Mouse (Mus musculus): ENCODE measurements around the gene Fgfr2.

Fgfr2 gene

DNA sequence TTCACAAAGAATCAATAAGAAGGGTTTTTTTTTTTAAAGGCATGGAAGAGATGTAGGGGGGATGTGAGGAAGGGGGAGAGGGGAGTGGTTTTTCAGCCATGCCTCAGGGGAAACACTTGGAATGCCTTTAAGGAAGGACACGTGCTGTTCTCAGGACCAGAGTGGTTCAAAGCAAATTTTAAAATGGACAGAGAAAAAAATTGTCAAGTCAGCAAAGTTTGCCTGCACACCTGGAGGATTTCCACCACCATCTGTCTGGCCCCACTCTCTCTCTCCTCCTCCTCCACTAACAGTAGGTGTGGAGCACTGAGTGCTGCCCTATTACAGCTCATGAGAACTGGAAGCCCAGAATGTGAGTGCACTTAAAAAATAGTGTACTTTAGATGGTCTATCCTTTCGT lies 1619.4 kb downstream of the Fgfr2 start:
- no peaks in the 10 kb centered on the region; the same call in 1 of the 2 replicates for H3K27me3 ChIP-seq (ENCODE audit: insufficient read depth, low read length)
- H3K9me3 ChIP-seq (ENCODE audit: low read length) = no peaks in the 10 kb centered on the region
- no peak overlapping the region for H3K4me3 ChIP-seq (replicated peaks; ENCODE audit: low read length)
- no peaks in the 10 kb centered on the region for H3K36me3 ChIP-seq (ENCODE audit: insufficient read depth, low read length)
- no peak for TF ChIP-seq CTCF (conservative IDR thresholded peaks at IDR 0.05; ENCODE audit: low read length)
- no peak for TF ChIP-seq POU5F1 (IDR thresholded peaks at IDR 0.05; ENCODE audit: borderline replicate concordance, low read length)
- no peak for TF ChIP-seq NANOG (IDR thresholded peaks at IDR 0.05; ENCODE audit: borderline replicate concordance, low read length)
- H3K4me1 ChIP-seq (replicated peaks; ENCODE audit: low read depth, low read length) = no peaks in the 10 kb centered on the region

DNA sequence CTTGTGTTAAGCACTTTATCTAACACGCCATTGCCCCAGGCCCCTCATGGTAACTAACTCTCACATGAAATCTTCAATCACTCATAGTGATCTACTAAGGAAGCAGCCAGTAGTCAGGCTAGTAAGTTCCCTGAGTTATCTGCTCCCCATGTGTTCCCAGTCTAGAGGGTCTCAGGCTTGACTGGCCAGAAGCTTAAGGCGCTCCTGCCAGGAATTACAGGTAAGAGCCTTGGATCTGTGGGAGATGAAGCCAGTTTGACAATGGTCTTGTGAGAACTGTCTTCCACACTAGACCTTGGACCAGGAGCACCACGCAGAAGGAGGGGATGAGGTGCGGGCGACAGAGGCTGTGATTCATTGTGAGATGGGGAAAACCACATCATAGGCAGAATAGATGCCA lies 1644.7 kb downstream of the Fgfr2 start:
- TF ChIP-seq CTCF (conservative IDR thresholded peaks at IDR 0.05; ENCODE audit: low read length) = no peak
- no peak for TF ChIP-seq POU5F1 (IDR thresholded peaks at IDR 0.05; ENCODE audit: borderline replicate concordance, low read length)
- no peak for TF ChIP-seq NANOG (IDR thresholded peaks at IDR 0.05; ENCODE audit: borderline replicate concordance, low read length)
- Histone ChIP-seq H3K36me3 (ENCODE audit: insufficient read depth, low read length) (no peaks in the 10 kb centered on the region), H3K4me3 (replicated peaks; ENCODE audit: low read length) (no peak overlapping the region), H3K27me3 (ENCODE audit: insufficient read depth, low read length) (peaks cover 3% of the 10 kb centered on the region; the same call in 1 of the 2 replicates), H3K9me3 (ENCODE audit: low read length) (no peaks in the 10 kb centered on the region), H3K4me1 (replicated peaks; ENCODE audit: low read depth, low read length) (no peaks in the 10 kb centered on the region)

DNA sequence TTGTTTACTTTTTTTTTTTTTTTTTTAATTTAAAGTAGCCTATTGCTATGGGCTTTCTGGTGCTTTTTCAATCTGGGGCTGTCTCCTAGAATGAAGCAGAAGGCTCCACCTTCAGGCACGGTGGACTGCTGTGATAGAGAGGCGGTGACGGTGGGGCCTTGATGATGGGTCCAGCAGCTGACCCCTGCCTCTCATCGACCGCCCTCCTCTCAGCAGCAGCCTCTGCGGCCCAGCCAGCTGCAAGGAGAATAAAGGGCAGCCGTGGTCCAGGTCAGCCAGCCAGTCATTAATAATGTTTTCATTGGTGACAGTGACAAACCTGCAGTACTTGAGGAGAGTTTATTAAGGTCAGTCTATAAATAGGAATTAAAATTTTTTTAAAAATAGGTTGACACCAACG lies 1646.0 kb downstream of the Fgfr2 start:
- TF ChIP-seq CTCF (conservative IDR thresholded peaks at IDR 0.05; ENCODE audit: low read length) (no peak), NANOG (IDR thresholded peaks at IDR 0.05; ENCODE audit: borderline replicate concordance, low read length) (no peak), POU5F1 (IDR thresholded peaks at IDR 0.05; ENCODE audit: borderline replicate concordance, low read length) (no peak)

DNA sequence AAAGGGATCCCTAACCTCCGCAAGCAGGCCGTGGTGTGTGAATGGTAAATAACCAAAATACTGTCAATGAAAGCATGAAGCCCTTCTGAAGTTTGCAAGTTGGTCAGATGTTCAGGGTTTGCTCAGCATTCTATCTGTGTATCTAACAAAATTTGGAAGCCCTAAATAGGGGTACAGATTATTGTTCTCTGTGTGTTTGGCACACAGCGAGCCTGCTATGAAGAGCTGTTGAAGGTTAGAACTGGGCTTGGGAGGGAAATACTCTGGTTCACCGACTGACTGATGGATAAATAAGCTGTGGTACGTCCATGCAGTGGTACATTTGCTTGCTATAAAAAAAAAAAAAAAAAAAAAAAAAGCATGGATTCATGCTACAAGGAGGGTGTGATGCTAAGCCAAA lies 1651.6 kb downstream of the Fgfr2 start:
- H3K4me1 ChIP-seq (replicated peaks; ENCODE audit: low read depth, low read length) = no peaks in the 10 kb centered on the region
- no peak overlapping the region for H3K4me3 ChIP-seq (replicated peaks; ENCODE audit: low read length)
- TF ChIP-seq CTCF (conservative IDR thresholded peaks at IDR 0.05; ENCODE audit: low read length) (no peak), POU5F1 (IDR thresholded peaks at IDR 0.05; ENCODE audit: borderline replicate concordance, low read length) (no peak), NANOG (IDR thresholded peaks at IDR 0.05; ENCODE audit: borderline replicate concordance, low read length) (no peak)
- H3K27me3 ChIP-seq (ENCODE audit: insufficient read depth, low read length) = no peaks in the 10 kb centered on the region; the same call in 1 of the 2 replicates
- 0 out of 2 replicates have a peak, but pooled peaks cover 3% of the 10 kb centered on the region for H3K9me3 ChIP-seq (ENCODE audit: low read length)
- no peaks in the 10 kb centered on the region for H3K36me3 ChIP-seq (ENCODE audit: insufficient read depth, low read length)

More for the DNA sequence above, 1646.0 kb downstream of the Fgfr2 start:
- Histone ChIP-seq H3K9me3 (ENCODE audit: low read length) (no peaks in the 10 kb centered on the region), H3K4me1 (replicated peaks; ENCODE audit: low read depth, low read length) (no peaks in the 10 kb centered on the region), H3K36me3 (ENCODE audit: insufficient read depth, low read length) (no peaks in the 10 kb centered on the region), H3K27me3 (ENCODE audit: insufficient read depth, low read length) (peaks cover 3% of the 10 kb centered on the region; the same call in 1 of the 2 replicates), H3K4me3 (replicated peaks; ENCODE audit: low read length) (no peak overlapping the region)

DNA sequence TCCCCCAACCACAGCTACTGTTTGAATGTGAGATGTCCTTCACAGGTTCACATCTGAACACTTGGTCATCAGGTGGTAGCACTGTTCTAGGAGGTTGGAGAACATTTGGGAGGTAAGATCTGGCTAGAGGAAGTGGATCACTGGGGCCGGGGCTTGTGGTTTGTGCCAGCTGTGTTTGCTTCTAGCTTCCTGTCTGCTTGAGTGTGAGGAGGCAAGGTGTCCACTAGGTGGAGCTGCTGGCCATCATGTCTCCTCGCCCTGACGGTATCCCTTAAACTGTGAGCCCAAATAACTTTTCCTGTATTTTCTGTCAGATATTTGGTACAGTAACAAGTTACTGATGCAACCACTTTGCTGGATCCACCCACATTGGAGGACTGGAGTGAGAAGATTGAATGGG lies 1653.6 kb downstream of the Fgfr2 start:
- peaks cover 12% of the 10 kb centered on the region for H3K4me1 ChIP-seq (replicated peaks; ENCODE audit: low read depth, low read length)
- H3K9me3 ChIP-seq (ENCODE audit: low read length) = peaks cover 12% of the 10 kb centered on the region; the same call in 1 of the 2 replicates
- H3K36me3 ChIP-seq (ENCODE audit: insufficient read depth, low read length) = no peaks in the 10 kb centered on the region
- no peaks in the 10 kb centered on the region; the same call in 1 of the 2 replicates for H3K27me3 ChIP-seq (ENCODE audit: insufficient read depth, low read length)
- TF ChIP-seq NANOG (IDR thresholded peaks at IDR 0.05; ENCODE audit: borderline replicate concordance, low read length) = no peak
- TF ChIP-seq CTCF (conservative IDR thresholded peaks at IDR 0.05; ENCODE audit: low read length) = peak; percentile 66
- no peak for TF ChIP-seq POU5F1 (IDR thresholded peaks at IDR 0.05; ENCODE audit: borderline replicate concordance, low read length)
- no peak overlapping the region for H3K4me3 ChIP-seq (replicated peaks; ENCODE audit: low read length)

DNA sequence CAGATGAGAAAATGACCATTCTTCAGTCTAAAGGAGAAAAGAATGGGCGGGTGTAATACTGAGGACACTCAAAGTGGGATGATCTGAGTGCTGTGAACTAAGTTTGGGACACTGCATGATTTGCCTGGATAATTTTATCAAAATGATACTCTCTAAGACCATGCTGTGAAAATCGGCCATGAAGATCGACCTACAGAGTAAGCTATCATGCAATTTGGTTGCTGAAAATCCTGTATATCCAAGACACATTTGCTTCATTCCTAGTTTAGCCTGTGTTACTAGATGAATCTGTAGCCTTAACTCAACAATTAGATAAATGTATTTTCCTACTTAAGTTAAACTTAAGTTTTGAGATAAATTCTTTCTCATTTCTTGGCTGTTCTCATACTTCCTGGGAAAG lies 1655.8 kb downstream of the Fgfr2 start:
- Histone ChIP-seq H3K36me3 (ENCODE audit: insufficient read depth, low read length) (no peaks in the 10 kb centered on the region), H3K27me3 (ENCODE audit: insufficient read depth, low read length) (no peaks in the 10 kb centered on the region), H3K4me3 (replicated peaks; ENCODE audit: low read length) (no peak overlapping the region), H3K4me1 (replicated peaks; ENCODE audit: low read depth, low read length) (peaks cover 12% of the 10 kb centered on the region), H3K9me3 (ENCODE audit: low read length) (peaks cover 12% of the 10 kb centered on the region; the same call in 1 of the 2 replicates)
- no peak for TF ChIP-seq NANOG (IDR thresholded peaks at IDR 0.05; ENCODE audit: borderline replicate concordance, low read length)
- no peak for TF ChIP-seq CTCF (conservative IDR thresholded peaks at IDR 0.05; ENCODE audit: low read length)
- TF ChIP-seq POU5F1 (IDR thresholded peaks at IDR 0.05; ENCODE audit: borderline replicate concordance, low read length) = no peak

DNA sequence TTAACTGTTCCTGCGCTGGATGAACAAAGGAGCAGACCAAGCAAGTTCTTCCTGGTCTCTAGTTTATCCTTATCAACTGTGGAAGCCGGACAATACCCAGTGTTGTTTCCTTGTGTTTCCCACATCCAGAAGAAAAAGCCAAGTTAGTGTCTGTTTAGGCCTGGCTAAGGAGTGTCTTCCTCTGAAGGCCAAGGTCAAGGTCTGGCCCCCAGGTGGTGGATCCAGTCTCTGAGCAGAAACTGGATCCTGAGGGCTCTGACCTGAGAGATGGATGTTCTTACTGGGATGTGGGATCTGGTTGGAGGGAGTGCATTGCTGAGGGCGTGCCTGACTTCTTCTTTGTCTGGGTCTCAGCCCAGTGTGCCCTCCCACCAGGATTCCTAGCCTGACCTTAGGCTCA lies 1657.4 kb downstream of the Fgfr2 start:
- TF ChIP-seq POU5F1 (IDR thresholded peaks at IDR 0.05; ENCODE audit: borderline replicate concordance, low read length) (no peak), CTCF (conservative IDR thresholded peaks at IDR 0.05; ENCODE audit: low read length) (no peak), NANOG (IDR thresholded peaks at IDR 0.05; ENCODE audit: borderline replicate concordance, low read length) (no peak)
- no peaks in the 10 kb centered on the region for H3K27me3 ChIP-seq (ENCODE audit: insufficient read depth, low read length)
- peaks cover 12% of the 10 kb centered on the region; the same call in 1 of the 2 replicates for H3K9me3 ChIP-seq (ENCODE audit: low read length)

DNA sequence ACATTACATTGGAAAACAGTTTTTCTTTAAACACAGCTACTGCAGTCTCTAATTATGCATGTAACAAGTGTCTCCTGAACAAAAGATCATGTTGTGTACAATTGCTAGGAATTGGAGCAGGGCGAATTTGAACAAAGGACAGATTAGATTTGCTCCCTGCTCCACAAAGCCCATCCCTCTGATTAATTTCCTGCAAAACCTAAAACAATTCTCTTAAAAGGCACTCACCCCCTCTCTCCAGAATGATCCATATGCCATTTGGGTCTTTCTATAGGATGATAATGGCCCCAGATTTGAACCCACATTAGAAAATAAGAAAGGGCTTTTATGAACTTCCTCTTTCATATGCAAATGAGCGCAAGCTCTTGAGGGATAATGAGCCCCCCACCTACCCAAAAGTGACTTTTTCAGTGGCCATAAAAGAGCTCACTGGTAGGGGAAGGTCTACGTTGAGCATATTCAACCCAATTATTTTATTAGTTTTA lies 1658.0 kb downstream of the Fgfr2 start:
- Histone ChIP-seq H3K27me3 (ENCODE audit: insufficient read depth, low read length) (no peaks in the 10 kb centered on the region), H3K4me1 (replicated peaks; ENCODE audit: low read depth, low read length) (peaks cover 12% of the 10 kb centered on the region), H3K4me3 (replicated peaks; ENCODE audit: low read length) (no peak overlapping the region), H3K9me3 (ENCODE audit: low read length) (peaks cover 12% of the 10 kb centered on the region; the same call in 1 of the 2 replicates), H3K36me3 (ENCODE audit: insufficient read depth, low read length) (no peaks in the 10 kb centered on the region)
- TF ChIP-seq POU5F1 (IDR thresholded peaks at IDR 0.05; ENCODE audit: borderline replicate concordance, low read length) = no peak
- TF ChIP-seq NANOG (IDR thresholded peaks at IDR 0.05; ENCODE audit: borderline replicate concordance, low read length) = no peak
- TF ChIP-seq CTCF (conservative IDR thresholded peaks at IDR 0.05; ENCODE audit: low read length) = no peak

More for the DNA sequence above, 1657.4 kb downstream of the Fgfr2 start:
- Histone ChIP-seq H3K36me3 (ENCODE audit: insufficient read depth, low read length) (no peaks in the 10 kb centered on the region), H3K4me1 (replicated peaks; ENCODE audit: low read depth, low read length) (peaks cover 12% of the 10 kb centered on the region), H3K4me3 (replicated peaks; ENCODE audit: low read length) (no peak overlapping the region)

DNA sequence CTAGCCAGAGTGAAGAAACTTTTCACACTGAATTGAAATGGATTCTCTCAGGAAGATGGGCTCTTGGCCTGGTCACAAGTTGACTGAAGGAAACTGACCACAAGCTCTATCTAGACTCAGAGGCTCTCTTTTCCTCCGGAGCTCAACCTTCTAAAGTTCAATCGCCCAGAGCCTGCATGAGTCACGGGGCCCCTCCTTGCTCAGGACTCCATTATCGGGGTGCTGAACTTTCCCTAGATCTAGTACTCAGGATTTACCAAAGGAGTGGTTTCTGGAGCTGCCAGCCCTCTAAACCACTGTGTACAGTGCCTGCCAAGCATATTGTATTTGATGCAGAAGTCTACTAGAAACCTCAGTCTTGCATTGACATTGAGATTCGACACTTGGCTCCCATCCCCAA lies 1666.4 kb downstream of the Fgfr2 start:
- Histone ChIP-seq H3K4me3 (replicated peaks; ENCODE audit: low read length) (no peak overlapping the region), H3K4me1 (replicated peaks; ENCODE audit: low read depth, low read length) (no peaks in the 10 kb centered on the region), H3K36me3 (ENCODE audit: insufficient read depth, low read length) (no peaks in the 10 kb centered on the region), H3K27me3 (ENCODE audit: insufficient read depth, low read length) (no peaks in the 10 kb centered on the region), H3K9me3 (ENCODE audit: low read length) (no peaks in the 10 kb centered on the region)
- no peak for TF ChIP-seq CTCF (conservative IDR thresholded peaks at IDR 0.05; ENCODE audit: low read length)
- no peak for TF ChIP-seq POU5F1 (IDR thresholded peaks at IDR 0.05; ENCODE audit: borderline replicate concordance, low read length)
- no peak for TF ChIP-seq NANOG (IDR thresholded peaks at IDR 0.05; ENCODE audit: borderline replicate concordance, low read length)

All from E14TG2a.4 (cell line).